Mouse (Mus musculus) induced T-regulatory cell, adult 2 months (primary cell): Measurements from ENCODE around the gene Tmem108.

Experiments used
- DNase-seq: peaks from one replicate; pipeline ENCODE4 v3.0.0-alpha.2; 2012; ENCODE audit warnings: low read depth

Tmem108 gene

GRCm38 (mm10) chr9:103761647-103762084 lies at the start of gene Tmem108:
Tmem108 (minus strand) TSS chr9:103761837.
- DNase-seq: peak; percentile 44

GRCm38 (mm10) chr9:103789029-103789428 lies 27.4 kb upstream of the Tmem108 start:
- DNase-seq: no peak

- no peak for DNase-seq
These were observed 22.5 kb upstream of the Tmem108 start for GRCm38 (mm10) chr9:103784156-103784555.

GRCm38 (mm10) chr9:103783276-103783675 lies 21.6 kb upstream of the Tmem108 start:
- DNase-seq: no peak

- no peak for DNase-seq
These were observed 20.7 kb upstream of the Tmem108 start for GRCm38 (mm10) chr9:103782306-103782705.

- no peak for DNase-seq
These were observed 19.8 kb upstream of the Tmem108 start for GRCm38 (mm10) chr9:103781407-103781806.

GRCm38 (mm10) chr9:103780598-103780997 lies 19.0 kb upstream of the Tmem108 start:
- no peak for DNase-seq

- DNase-seq: no peak
These were observed 16.5 kb upstream of the Tmem108 start for GRCm38 (mm10) chr9:103778185-103778584.

GRCm38 (mm10) chr9:103761151-103761571 lies 476 bp downstream of the Tmem108 start:
- no peak for DNase-seq

- no peak for DNase-seq
These were observed 1.3 kb downstream of the Tmem108 start for GRCm38 (mm10) chr9:103760356-103760755.

- no peak for DNase-seq
These were observed 1.8 kb downstream of the Tmem108 start for GRCm38 (mm10) chr9:103759829-103760228.

- peak; percentile 62 for DNase-seq
These were observed 2.5 kb downstream of the Tmem108 start for GRCm38 (mm10) chr9:103758930-103759695.

GRCm38 (mm10) chr9:103758246-103758645 lies 3.4 kb downstream of the Tmem108 start:
- no peak for DNase-seq

- no peak for DNase-seq
These were observed 9.0 kb downstream of the Tmem108 start for GRCm38 (mm10) chr9:103752618-103753017.

GRCm38 (mm10) chr9:103751568-103751967 lies 10.1 kb downstream of the Tmem108 start:
- no peak for DNase-seq

- no peak for DNase-seq
These were observed 11.1 kb downstream of the Tmem108 start for GRCm38 (mm10) chr9:103750491-103750890.

- DNase-seq: no peak
These were observed 15.0 kb downstream of the Tmem108 start for GRCm38 (mm10) chr9:103746598-103746997.

- no peak for DNase-seq
These were observed 21.5 kb downstream of the Tmem108 start for GRCm38 (mm10) chr9:103740145-103740544.

- DNase-seq: no peak
These were observed 22.6 kb downstream of the Tmem108 start for GRCm38 (mm10) chr9:103739062-103739461.

- no peak for DNase-seq
These were observed 31.9 kb downstream of the Tmem108 start for GRCm38 (mm10) chr9:103729716-103730115.

- DNase-seq: no peak
These were observed 34.7 kb downstream of the Tmem108 start for GRCm38 (mm10) chr9:103726751-103727462.

GRCm38 (mm10) chr9:103725497-103725896 lies 36.1 kb downstream of the Tmem108 start:
- no peak for DNase-seq

- no peak for DNase-seq
These were observed 40.2 kb downstream of the Tmem108 start for GRCm38 (mm10) chr9:103721486-103721885.
